Mouse (Mus musculus) liver, embryonic 16.5 days (tissue): ENCODE measurements at regions not wholly inside any gene's neighbourhood (a gene's known extent, or its start where the extent isn't known, plus 50 kb on each side); places are given as distances from the start of the nearest gene placed in this dataset.

Source experiments
- ATAC-seq: fragments of 200-750 bp; cut with Nextera tagmentation; 2 replicates; pipeline ENCODE4 v1.8.0; 2017; ENCODE audit warnings: low read depth, mild to moderate bottlenecking, moderate number of reproducible peaks, moderate library complexity
- H3K27ac ChIP-seq: fragments of 300-500 bp; sonication (generic); 2 replicates; pipeline ENCODE4 v1.5.1; 2014; ENCODE audit warnings: mild to moderate bottlenecking, low read length
- H3K27me3 ChIP-seq: fragments of 300-500 bp; sonication (generic); 2 replicates; pipeline ENCODE4 v1.6.1; 2014; ENCODE audit warnings: low read depth, low read length, mixed read lengths; ENCODE audit not compliant: control insufficient read depth, insufficient read depth
- H3K36me3 ChIP-seq: fragments of 300-500 bp; sonication (generic); 2 replicates; pipeline ENCODE4 v1.6.1; 2014; ENCODE audit warnings: mild to moderate bottlenecking; ENCODE audit not compliant: control insufficient read depth, insufficient read depth
- H3K4me1 ChIP-seq: fragments of 300-500 bp; sonication (generic); 2 replicates; pipeline ENCODE4 v1.6.1; 2014; ENCODE audit warnings: low read depth, low read length, mixed read lengths; ENCODE audit not compliant: control insufficient read depth
- H3K4me2 ChIP-seq: fragments of 300-500 bp; sonication (generic); 2 replicates; pipeline ENCODE4 v1.6.1; 2014; ENCODE audit warnings: low read depth, low read length, mixed read lengths
- H3K4me3 ChIP-seq: fragments of 300-500 bp; sonication (generic); 2 replicates; pipeline ENCODE4 v1.5.1; 2014; ENCODE audit warnings: low read depth, mild to moderate bottlenecking, low read length
- H3K9ac ChIP-seq: fragments of 300-500 bp; sonication (generic); 2 replicates; pipeline ENCODE4 v1.6.1; 2014; ENCODE audit warnings: low read depth, low read length
- H3K9me3 ChIP-seq: fragments of 300-500 bp; sonication (generic); replicated peaks from 2 replicates; pipeline ENCODE4 v1.6.1; 2016; ENCODE audit warnings: low read length; ENCODE audit not compliant: control insufficient read depth
- WGBS: fragments of 180-500 bp; shearing (Covaris S2); extraction: QIAGEN DNeasy Blood & Tissue Kit; methylation state at CpG from one replicate; pipeline ENCODE4 v1.1.7; 2014; ENCODE audit not compliant: insufficient replicate concordance; 5-methylcytosine and 5-hydroxymethylcytosine counted together

DNA sequence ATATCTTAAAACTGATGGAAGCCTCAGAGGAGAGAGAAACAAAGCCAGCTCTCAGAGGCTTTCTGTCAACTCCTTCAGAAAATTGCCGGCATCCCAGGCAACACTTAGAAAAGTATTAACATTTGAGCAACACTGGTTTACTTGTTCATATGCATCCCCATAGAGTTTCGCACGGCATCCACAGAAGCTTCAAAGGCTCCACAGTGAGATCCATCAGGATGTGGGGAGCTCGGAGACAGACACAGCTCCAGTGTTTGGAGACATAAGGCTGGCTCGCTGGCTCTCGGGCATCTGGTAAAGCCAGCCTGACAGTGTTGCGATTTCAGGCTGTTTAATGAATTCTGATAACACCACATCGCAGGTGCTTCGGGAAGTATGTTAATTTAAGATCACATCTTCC, 324.7 kb upstream of the Spred2 start:
- H3K27ac ChIP-seq, result no peak overlapping the region
- 75% methylated on average over 9 of the region's 9 CpGs for WGBS
- no peaks in the 10 kb centered on the region for H3K27me3 ChIP-seq
- H3K36me3 ChIP-seq, result no peaks in the 10 kb centered on the region
- no peaks in the 10 kb centered on the region for H3K4me1 ChIP-seq
- H3K9ac ChIP-seq, result no peak overlapping the region
- H3K4me2 ChIP-seq, result no peak overlapping the region
- no peaks in the 10 kb centered on the region for H3K9me3 ChIP-seq
- ATAC-seq, result no peak
- H3K4me3 ChIP-seq, result no peak overlapping the region

DNA sequence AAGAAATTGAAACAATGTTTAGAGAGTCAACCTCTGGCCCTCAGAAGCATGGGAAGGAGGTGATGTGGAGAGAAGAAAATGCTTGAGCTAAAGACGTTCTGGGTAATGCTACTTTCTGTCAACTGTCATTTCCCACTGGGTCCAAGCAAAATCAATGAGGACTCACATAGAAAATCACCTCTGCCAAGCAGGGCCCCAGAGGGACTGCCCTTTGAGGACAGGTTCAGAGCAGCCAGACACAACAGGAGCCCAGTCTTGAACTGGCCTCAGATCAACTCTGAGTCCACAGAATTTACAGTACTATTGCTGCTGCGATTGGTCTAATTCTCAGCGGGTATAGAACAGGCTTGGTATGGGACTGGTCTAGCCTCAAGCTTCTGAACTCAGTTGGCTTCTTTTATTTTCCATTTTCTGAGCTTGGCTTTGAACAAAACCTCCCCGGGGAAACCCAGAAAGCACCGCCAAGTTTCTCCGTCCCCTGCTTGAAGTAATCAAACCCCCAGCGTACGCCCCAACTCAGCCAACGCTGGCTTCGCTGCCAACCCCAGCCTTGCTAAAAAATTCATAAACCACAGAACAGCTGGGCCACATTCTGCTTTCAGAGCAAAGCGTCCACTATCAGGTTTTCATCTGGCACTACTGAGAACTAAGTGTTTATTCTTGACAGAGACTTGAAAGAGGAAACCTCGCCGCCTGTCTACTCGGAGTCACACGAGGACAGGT, 322.8 kb upstream of the Spred2 start:
- WGBS, result 69% methylated on average over 15 of the region's 15 CpGs
- Histone ChIP-seq H3K9me3 (no peaks in the 10 kb centered on the region), H3K4me2 (no peak overlapping the region), H3K4me1 (no peaks in the 10 kb centered on the region), H3K36me3 (no peaks in the 10 kb centered on the region), H3K4me3 (no peak overlapping the region), H3K27ac (no peak overlapping the region), H3K9ac (no peak overlapping the region), H3K27me3 (no peaks in the 10 kb centered on the region)
- ATAC-seq, result no peak

DNA sequence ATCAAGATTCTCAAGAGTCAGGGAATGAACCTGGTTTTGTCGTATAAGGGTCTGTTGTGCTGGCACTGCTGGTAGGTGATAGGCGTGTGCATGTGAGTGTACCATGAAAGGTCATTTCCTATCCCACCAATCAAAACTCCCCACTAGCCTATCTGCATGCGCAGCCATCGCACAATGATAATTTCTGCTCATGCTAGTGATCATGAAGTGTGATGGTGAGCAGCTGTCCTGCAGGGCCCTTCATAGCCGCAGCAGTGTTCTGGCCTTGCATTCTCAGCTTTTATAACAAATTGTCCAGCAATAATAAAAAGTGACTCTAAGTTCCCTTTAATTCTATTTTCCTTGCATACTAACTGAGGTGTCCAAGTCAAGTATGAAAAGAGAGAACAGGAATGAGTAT, 321.7 kb upstream of the Spred2 start:
- Histone ChIP-seq H3K27ac (no peak overlapping the region), H3K36me3 (no peaks in the 10 kb centered on the region), H3K4me1 (no peaks in the 10 kb centered on the region), H3K9me3 (no peaks in the 10 kb centered on the region), H3K9ac (no peak overlapping the region), H3K4me3 (no peak overlapping the region), H3K27me3 (no peaks in the 10 kb centered on the region), H3K4me2 (no peak overlapping the region)
- no peak for ATAC-seq
- 74% methylated on average over 5 of the region's 5 CpGs for WGBS

DNA sequence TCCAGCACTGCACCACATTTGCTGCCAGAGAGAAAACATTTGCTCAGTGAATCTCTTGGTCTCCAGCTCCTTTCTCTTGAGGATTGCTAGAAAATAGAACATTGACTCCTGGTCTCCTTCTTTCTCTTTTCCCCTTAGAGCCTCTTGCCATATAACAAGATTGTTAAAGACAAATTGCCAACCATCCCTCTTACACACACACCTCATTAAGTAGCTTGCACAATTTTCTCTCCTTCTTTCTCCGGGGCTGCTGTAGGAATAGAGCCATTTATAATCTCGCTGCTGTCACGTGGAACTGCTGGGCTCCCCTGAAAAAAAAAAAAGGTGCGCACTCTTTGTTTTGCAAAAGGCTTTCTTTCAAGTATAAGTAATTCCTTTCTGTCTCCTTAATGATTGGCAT, 318.6 kb upstream of the Spred2 start:
- Histone ChIP-seq H3K27ac (no peak overlapping the region), H3K36me3 (no peaks in the 10 kb centered on the region), H3K4me2 (no peak overlapping the region), H3K9ac (no peak overlapping the region), H3K9me3 (no peaks in the 10 kb centered on the region), H3K27me3 (no peaks in the 10 kb centered on the region), H3K4me1 (no peaks in the 10 kb centered on the region), H3K4me3 (no peak overlapping the region)
- no peak for ATAC-seq
- 64% methylated on average over 4 of the region's 4 CpGs for WGBS

DNA sequence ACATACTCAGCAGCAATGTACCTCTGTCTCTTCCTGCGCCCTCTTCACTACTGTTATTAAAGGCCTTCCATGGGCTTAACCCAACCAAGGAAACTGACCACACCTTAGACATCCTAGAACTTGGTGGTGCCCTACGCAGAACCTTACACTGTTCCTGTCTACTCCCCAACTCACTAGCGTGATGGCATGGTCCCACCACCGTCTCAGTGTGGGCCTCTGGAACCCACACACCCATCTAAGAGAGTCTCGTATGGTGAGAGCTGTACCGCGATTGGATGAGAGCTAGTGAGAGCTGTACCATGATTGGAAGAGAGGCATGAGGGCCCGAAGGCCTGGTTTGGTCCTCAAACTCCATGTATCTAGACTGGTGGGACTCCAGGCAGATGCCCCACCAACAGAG, 317.2 kb upstream of the Spred2 start:
- no peaks in the 10 kb centered on the region for H3K4me1 ChIP-seq
- H3K9ac ChIP-seq, result no peak overlapping the region
- no peak for ATAC-seq
- 74% methylated on average over 8 of the region's 8 CpGs for WGBS
- H3K36me3 ChIP-seq, result no peaks in the 10 kb centered on the region
- H3K4me2 ChIP-seq, result no peak overlapping the region
- no peaks in the 10 kb centered on the region for H3K27me3 ChIP-seq
- no peak overlapping the region for H3K27ac ChIP-seq
- no peaks in the 10 kb centered on the region for H3K9me3 ChIP-seq
- H3K4me3 ChIP-seq, result no peak overlapping the region

DNA sequence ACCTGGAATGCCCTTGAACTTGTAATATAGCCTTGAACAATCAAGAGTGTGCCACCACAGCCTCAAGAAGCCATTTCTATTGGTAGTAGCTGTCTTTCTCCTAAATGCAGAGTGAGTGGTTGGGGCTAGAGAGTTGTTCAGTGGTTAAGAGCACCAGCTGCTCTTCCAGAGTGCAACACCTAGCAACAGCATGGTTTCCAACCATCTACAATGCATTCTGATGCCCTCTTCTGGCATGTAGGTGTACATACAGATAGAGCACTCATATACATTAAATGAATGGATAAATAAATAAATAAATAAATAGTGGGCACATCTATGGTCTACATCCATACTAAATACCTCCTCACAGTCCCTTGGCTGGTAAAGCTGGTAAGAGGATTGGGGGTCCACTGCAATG, 316.2 kb upstream of the Spred2 start:
- Histone ChIP-seq H3K9me3 (no peaks in the 10 kb centered on the region), H3K4me1 (no peaks in the 10 kb centered on the region), H3K4me2 (no peak overlapping the region), H3K9ac (no peak overlapping the region), H3K4me3 (no peak overlapping the region), H3K36me3 (no peaks in the 10 kb centered on the region), H3K27me3 (no peaks in the 10 kb centered on the region), H3K27ac (no peak overlapping the region)
- ATAC-seq, result no peak

DNA sequence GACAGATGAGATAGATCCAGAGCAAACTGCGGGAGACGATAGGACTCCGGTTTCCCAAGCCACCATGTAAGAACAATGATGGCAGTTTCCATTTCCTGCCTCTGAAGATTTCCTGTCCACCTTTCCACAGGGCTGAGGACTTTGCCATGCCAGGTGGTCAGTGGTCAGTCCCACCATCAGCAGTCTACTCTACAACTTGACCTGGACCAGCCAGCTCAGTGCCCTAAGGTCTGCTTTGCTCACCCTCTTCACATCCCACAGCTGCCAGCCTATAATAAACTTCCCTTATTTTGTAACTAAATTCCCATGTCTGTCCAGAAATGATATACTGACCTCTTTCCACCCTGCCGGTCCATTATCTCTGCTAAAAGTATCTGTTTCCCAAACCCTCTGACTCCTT, 315.7 kb upstream of the Spred2 start:
- Histone ChIP-seq H3K36me3 (no peaks in the 10 kb centered on the region), H3K9me3 (no peaks in the 10 kb centered on the region), H3K4me1 (no peaks in the 10 kb centered on the region), H3K9ac (no peak overlapping the region), H3K27ac (no peak overlapping the region), H3K4me3 (no peak overlapping the region), H3K27me3 (no peaks in the 10 kb centered on the region), H3K4me2 (no peak overlapping the region)
- no peak for ATAC-seq
- WGBS, result 56% methylated on average over 4 of the region's 4 CpGs

DNA sequence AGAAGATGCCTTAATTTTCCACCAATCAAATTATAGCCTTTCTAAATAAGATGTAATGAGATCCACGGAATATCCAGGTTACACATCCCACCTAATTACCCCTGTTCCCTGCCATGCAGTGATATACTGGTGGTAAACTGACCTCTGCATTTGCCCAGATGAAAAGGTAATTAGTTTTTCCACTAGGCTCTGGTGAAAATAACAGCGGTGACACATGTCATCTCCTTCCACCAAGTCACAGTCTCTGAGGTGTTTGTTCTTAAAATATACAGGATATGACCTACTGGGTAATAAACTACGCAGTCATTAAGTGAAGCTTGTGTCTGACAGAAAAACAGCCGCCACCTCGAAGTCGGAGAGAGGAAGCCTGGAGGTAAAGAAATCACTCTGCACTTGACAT, 313.6 kb upstream of the Spred2 start:
- ATAC-seq, result no peak
- no peak overlapping the region for H3K9ac ChIP-seq
- WGBS, result 54% methylated on average over 6 of the region's 6 CpGs
- no peaks in the 10 kb centered on the region for H3K36me3 ChIP-seq
- no peak overlapping the region for H3K4me3 ChIP-seq
- no peaks in the 10 kb centered on the region for H3K9me3 ChIP-seq
- no peak overlapping the region for H3K4me2 ChIP-seq
- H3K4me1 ChIP-seq, result no peaks in the 10 kb centered on the region
- no peaks in the 10 kb centered on the region for H3K27me3 ChIP-seq
- H3K27ac ChIP-seq, result no peak overlapping the region

DNA sequence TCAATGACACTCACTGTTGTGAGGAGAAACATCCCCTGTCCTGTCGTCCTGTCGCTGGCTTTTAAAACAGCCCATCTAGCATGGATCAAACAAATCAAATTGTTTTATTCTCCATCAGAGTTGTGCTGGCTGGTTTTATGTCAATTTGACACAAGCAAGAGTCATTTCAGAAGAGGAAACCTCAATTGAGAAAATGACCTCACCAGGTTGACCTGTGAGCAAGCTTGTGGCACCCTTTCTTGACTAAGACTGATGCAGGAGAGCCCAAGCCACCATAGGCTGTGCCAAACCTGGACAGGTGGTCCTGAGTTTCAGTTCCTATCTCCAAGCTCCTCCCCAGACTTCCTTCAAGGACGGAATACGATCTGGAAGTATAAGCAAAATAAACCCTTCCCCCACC, 313.0 kb upstream of the Spred2 start:
- H3K4me3 ChIP-seq, result no peak overlapping the region
- WGBS, result 57% methylated on average over 4 of the region's 4 CpGs
- no peaks in the 10 kb centered on the region for H3K27me3 ChIP-seq

More for the DNA sequence above, 313.0 kb upstream of the Spred2 start:
- no peak for ATAC-seq
- no peaks in the 10 kb centered on the region for H3K4me1 ChIP-seq
- no peaks in the 10 kb centered on the region for H3K9me3 ChIP-seq
- H3K4me2 ChIP-seq, result no peak overlapping the region
- no peaks in the 10 kb centered on the region for H3K36me3 ChIP-seq
- no peak overlapping the region for H3K9ac ChIP-seq
- no peak overlapping the region for H3K27ac ChIP-seq
